Mouse (Mus musculus) forebrain, embryonic 13.5 days (tissue): Measurements from ENCODE around the gene Slc7a10. TPM values are rescaled to one million over a fixed set of nuclear protein-coding genes. Genes with fewer than 3 reads are reported as not detected.
"Not testable (repeated sequence)": the region's sequence is repeated elsewhere in the genome, so short reads cannot be mapped to it uniquely, and the experiment has no call there.

ENCODE experiments used
- ATAC-seq: fragments of 200-750 bp; cut with Nextera tagmentation; 2 replicates; pipeline ENCODE4 v1.8.0; 2017
- H3K27ac ChIP-seq: fragments of 300-500 bp; sonication (generic); 2 replicates; pipeline ENCODE4 v1.5.1; 2015; ENCODE audit warnings: inconsistent platforms, mild to moderate bottlenecking, moderate library complexity
- H3K27me3 ChIP-seq: fragments of 300-500 bp; sonication (generic); 2 replicates; pipeline ENCODE4 v1.6.1; 2015; ENCODE audit warnings: mild to moderate bottlenecking, inconsistent platforms
- H3K36me3 ChIP-seq: fragments of 300-500 bp; sonication (generic); 2 replicates; pipeline ENCODE4 v1.6.1; 2015; ENCODE audit warnings: mild to moderate bottlenecking, inconsistent platforms; ENCODE audit not compliant: poor library complexity, severe bottlenecking
- H3K4me1 ChIP-seq: fragments of 300-500 bp; sonication (generic); 2 replicates; pipeline ENCODE4 v1.6.1; 2015; ENCODE audit warnings: inconsistent platforms
- H3K4me2 ChIP-seq: fragments of 300-500 bp; sonication (generic); 2 replicates; pipeline ENCODE4 v1.6.1; 2015; ENCODE audit warnings: inconsistent platforms, mild to moderate bottlenecking, moderate library complexity
- H3K4me3 ChIP-seq: fragments of 300-500 bp; sonication (generic); 2 replicates; pipeline ENCODE4 v1.5.1; 2015; ENCODE audit warnings: mild to moderate bottlenecking, inconsistent platforms
- H3K9ac ChIP-seq: fragments of 300-500 bp; sonication (generic); 2 replicates; pipeline ENCODE4 v1.6.1; 2015; ENCODE audit warnings: mild to moderate bottlenecking, inconsistent platforms
- H3K9me3 ChIP-seq: fragments of 300-500 bp; sonication (generic); replicated peaks from 2 replicates; pipeline ENCODE4 v1.6.1; 2016; ENCODE audit warnings: inconsistent platforms
- WGBS: fragments of 180-500 bp; shearing (Covaris S2); methylation state at CpG from one replicate; pipeline ENCODE4 v1.1.7; 2015; 5-methylcytosine and 5-hydroxymethylcytosine counted together
- polyA plus RNA-seq: library from polyadenylated mRNA; unstranded; fragments of >200 nt; fragmentation: Nextera tagmentation; extraction: Ambion mirVana; gene quantifications from 2 replicates; pipeline ENCODE4 v1.2.1, GENCODE M21; 2015

The Slc7a10 gene
- polyA plus RNA-seq, 1 experiment from 2014 or later, result 2.5 TPM

DNA sequence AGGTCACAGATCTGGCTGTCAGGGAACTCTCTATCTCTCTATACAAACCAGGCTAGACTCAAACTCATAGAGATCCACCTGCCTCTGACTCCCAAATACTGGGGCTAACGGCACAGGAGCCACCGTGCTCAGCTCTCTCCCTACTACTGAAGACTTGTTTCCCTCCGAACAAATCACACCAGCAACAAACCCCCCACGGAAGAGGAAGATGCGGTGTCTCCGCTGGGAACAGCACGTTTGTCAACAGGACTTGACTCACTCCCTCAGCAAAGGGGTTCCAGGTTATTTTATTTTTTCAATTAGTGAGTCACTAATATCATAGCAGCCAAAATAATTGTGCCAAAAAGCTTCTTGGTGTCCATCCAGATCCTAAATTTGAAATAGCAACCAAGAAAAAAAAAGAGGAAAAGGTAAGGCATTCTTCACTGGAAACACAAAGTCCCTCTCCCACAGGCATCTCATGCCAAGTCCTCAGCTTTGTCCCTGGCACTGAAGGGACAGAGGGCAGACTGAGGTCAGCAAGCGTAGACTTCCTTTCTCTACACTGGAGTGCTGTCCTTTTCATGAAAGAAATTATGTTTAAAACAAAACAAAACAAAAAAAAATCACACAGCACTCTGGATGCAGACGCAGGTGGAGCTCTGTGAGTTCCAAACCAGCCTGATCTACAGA, 34.6 kb downstream of the Slc7a10 start:
- H3K4me1 ChIP-seq, result peaks cover 3% of the 10 kb centered on the region; the same call in 1 of the 2 replicates
- no peaks in the 10 kb centered on the region for H3K9me3 ChIP-seq
- no peak overlapping the region for H3K9ac ChIP-seq
- H3K4me2 ChIP-seq, result no peak overlapping the region
- H3K4me3 ChIP-seq, result no peak overlapping the region
- no peaks in the 10 kb centered on the region for H3K36me3 ChIP-seq
- WGBS, result 80% methylated on average over 9 of the region's 9 CpGs
- no peak overlapping the region for H3K27ac ChIP-seq
- ATAC-seq, result no peak
- H3K27me3 ChIP-seq, result no peaks in the 10 kb centered on the region

DNA sequence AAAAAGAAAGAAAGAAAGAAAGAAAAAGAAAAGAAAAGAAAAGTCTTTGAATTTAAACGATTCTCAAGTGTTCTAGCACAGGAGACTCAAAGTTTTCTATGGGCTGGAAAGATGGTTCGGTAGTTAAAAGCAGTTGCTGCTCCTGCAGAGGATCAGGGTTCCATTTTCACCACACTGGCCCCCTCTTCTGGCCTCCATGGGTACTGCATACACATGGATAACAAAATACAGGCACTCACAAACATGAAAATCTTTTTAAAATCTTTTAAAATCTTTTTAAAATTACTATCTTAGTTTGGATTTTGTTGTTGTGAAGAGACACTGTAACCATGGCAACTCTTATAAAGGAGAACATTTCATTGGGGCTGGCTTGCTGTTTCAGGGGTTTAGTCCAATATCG, 44.1 kb downstream of the Slc7a10 start:
- H3K36me3 ChIP-seq, result no peaks in the 10 kb centered on the region
- H3K9me3 ChIP-seq, result no peaks in the 10 kb centered on the region
- no peak overlapping the region for H3K4me3 ChIP-seq
- no peaks in the 10 kb centered on the region for H3K27me3 ChIP-seq
- no peaks in the 10 kb centered on the region; the same call in 1 of the 2 replicates for H3K4me1 ChIP-seq
- no peak for ATAC-seq
- H3K4me2 ChIP-seq, result no peak overlapping the region
- no peak overlapping the region for H3K27ac ChIP-seq
- H3K9ac ChIP-seq, result no peak overlapping the region
- 81% methylated on average over 3 of the region's 3 CpGs for WGBS

DNA sequence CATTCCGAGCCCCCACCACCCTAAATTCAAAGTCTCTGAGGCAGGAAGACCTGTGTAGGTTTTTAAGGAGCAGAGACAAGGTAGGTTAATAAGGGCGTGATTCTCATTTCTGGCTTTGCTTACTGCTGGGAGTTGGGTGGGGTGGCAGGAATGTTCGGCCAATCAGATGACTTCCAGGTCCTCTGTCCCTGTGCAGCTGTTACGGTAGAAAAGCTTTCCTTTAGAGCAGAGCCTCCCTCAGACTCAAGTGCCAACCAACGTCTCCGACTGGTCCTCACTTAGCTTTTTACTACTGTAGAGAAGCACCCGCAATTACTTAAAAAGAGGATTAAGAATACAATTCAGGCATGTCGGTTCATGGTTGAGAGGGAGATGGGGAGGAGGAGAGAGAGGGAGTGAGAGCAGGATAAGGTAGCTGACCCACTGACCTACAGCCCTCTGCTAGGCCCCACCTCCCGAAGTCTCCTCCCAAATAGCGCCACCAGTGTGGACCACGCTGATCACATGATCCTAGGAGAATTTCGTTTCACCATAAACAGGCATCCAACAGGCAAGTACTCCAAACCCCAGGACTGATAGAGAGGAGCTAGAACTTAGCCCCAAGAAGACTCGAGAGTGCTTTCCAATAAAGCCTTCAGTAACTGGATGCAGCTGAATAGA, 46.7 kb downstream of the Slc7a10 start:
- no peak overlapping the region for H3K4me3 ChIP-seq
- ATAC-seq, result no peak
- 28% methylated on average over 13 of the region's 13 CpGs for WGBS
- H3K9ac ChIP-seq, result no peak overlapping the region
- no peaks in the 10 kb centered on the region for H3K27me3 ChIP-seq
- H3K36me3 ChIP-seq, result no peaks in the 10 kb centered on the region
- H3K27ac ChIP-seq, result no peak overlapping the region
- H3K9me3 ChIP-seq, result no peaks in the 10 kb centered on the region
- no peak overlapping the region for H3K4me2 ChIP-seq
- peaks cover 8% of the 10 kb centered on the region; the same call in 1 of the 2 replicates for H3K4me1 ChIP-seq

DNA sequence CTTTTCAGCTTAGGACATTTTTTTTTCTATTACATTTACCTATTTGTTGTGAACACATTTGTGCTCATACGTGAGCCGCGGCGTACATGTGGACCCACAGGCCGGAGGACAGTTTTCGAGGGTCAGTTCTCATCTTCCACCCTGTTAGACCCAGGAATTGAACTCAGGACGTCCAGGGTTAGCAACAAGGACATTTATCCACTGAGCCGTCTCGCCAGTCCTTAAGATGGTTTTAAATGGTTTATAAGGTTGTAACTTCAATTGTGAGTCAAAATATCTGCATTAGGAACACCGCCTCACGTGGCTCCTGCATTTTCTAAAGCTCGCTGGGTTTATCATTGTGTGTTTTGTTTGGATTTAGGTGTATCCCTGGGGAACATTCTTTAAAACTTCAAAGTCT, 47.7 kb downstream of the Slc7a10 start:
- Histone ChIP-seq H3K36me3 (no peaks in the 10 kb centered on the region), H3K27ac (peak overlapping the region; percentile 91), H3K9ac (peak overlapping the region; percentile 73), H3K4me2 (peak overlapping the region; percentile 58), H3K4me3 (peak overlapping the region; percentile 60), H3K9me3 (no peaks in the 10 kb centered on the region), H3K4me1 (peaks cover 8% of the 10 kb centered on the region; the same call in 1 of the 2 replicates), H3K27me3 (no peaks in the 10 kb centered on the region)
- WGBS, result 45% methylated on average over 12 of the region's 12 CpGs
- no peak for ATAC-seq

DNA sequence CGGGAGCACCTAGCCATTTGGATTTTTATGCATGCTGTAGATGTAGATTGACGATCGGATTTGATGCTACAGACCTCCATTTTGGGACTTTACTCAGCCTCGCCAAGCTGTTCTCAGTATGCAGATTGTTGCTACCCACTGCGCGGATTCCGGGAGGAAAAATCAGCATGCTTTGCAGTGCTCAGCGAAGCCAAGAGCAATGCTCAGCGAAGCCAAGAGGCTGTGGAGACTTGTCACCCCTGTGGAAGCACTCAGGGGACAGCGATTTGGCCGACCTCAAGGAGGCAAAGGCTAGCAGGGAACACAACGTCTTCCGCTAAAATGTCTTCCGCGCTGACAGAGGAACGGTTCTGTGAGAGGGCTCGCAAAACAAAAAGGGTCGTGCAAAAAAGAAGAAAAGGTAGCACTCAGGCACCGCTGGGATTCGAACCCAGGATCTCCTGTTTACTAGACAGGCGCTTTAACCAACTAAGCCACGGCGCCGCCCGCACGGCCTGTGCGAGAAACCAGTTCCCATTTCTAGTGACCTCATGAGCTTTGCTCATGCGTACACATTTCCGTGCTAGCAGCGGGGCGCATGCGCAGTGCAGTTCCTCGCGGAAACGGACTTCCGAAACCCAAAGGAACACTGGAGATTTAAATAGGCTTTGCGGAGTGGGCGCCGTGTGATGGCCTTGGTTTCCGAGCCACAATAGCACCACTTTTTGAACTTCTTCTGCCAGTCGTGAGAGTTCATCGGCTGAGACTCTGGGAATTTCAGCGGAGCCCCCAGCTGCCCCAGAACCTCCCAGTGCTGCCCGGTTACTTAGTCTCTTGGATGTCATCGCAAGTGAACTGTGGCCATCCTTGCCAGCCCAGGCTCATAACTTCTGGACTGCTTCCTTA, 48.4 kb downstream of the Slc7a10 start:
- under 1% methylated on average over 45 of the region's 45 CpGs for WGBS
- Histone ChIP-seq H3K9me3 (no peaks in the 10 kb centered on the region), H3K36me3 (no peaks in the 10 kb centered on the region), H3K27ac (peak overlapping the region; percentile 91), H3K4me2 (peak overlapping the region; percentile 58), H3K4me1 (peaks cover 8% of the 10 kb centered on the region; the same call in 1 of the 2 replicates), H3K4me3 (peak overlapping the region; percentile 60), H3K9ac (peak overlapping the region; percentile 73), H3K27me3 (no peaks in the 10 kb centered on the region)
- peak; percentile 95 for ATAC-seq

DNA sequence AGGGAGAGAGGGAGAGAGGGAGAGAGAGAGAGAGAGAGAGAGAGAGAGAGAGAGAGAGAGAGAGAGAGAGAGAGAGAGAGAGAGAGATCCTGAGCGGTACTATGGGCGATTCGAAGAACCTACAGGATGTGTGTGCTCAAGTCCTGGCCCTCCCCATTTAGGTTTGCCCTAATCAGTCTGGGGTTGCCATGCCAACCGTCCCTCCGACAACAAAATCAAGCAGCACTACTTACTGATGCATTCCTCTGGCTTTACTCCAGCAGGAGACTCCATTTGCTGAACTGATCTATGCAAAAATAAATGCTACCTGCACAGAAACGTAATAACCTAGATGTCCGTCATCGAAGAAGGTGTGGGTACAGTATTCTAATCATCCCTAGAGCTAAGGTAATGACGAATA, 49.1 kb downstream of the Slc7a10 start:
- H3K27me3 ChIP-seq, result no peaks in the 10 kb centered on the region
- no peaks in the 10 kb centered on the region for H3K9me3 ChIP-seq
- 14% methylated on average over 9 of the region's 9 CpGs for WGBS
- H3K4me1 ChIP-seq, result peaks cover 8% of the 10 kb centered on the region; the same call in 1 of the 2 replicates
- peak overlapping the region; percentile 58 for H3K4me2 ChIP-seq
- H3K27ac ChIP-seq, result peak overlapping the region; percentile 69
- peak overlapping the region; percentile 60 for H3K9ac ChIP-seq
- peak overlapping the region; percentile 60 for H3K4me3 ChIP-seq
- ATAC-seq, result peak; percentile 82
- no peaks in the 10 kb centered on the region for H3K36me3 ChIP-seq

DNA sequence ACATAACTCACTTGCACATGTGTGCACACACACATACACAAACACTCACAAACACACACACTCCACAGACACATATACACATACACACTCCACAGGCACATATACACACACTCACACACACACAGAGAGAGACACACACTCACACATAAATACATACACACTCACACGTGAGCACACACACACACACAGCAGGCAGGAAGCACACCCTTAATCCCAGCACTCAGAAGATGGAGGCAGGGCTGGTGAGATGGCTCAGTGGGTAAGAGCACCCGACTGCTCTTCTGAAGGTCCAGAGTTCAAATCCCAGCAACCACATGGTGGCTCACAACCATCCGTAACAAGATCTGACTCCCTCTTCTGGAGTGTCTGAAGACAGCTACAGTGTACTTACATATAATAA, 51.8 kb downstream of the Slc7a10 start:
- not testable (repeated sequence) for H3K36me3 ChIP-seq, H3K9me3 ChIP-seq, H3K4me1 ChIP-seq, H3K4me3 ChIP-seq, H3K27me3 ChIP-seq, H3K27ac ChIP-seq, H3K9ac ChIP-seq, H3K4me2 ChIP-seq, ATAC-seq
- 81% methylated on average over 3 of the region's 3 CpGs for WGBS

Other genes with a start within 250 kb of the Slc7a10 start
- 60.8 and 61.7 TPM in 2 replicates for gene Cebpg, start 129.8 kb upstream of the Slc7a10 start, polyA plus RNA-seq
- gene Cebpa, start 67.1 kb upstream of the Slc7a10 start, polyA plus RNA-seq, result 0.24 and 0.35 TPM in 2 replicates
- 23.7 and 24.1 TPM in 2 replicates for gene Lrp3, start 29.1 kb downstream of the Slc7a10 start, polyA plus RNA-seq
- gene Gpatch1, start 132.1 kb downstream of the Slc7a10 start, polyA plus RNA-seq, result 19.3 and 19.5 TPM in 2 replicates
- gene Rhpn2, start 147.8 kb downstream of the Slc7a10 start, polyA plus RNA-seq, result 1.1 and 1.3 TPM in 2 replicates
- gene Faap24, start 210.5 kb downstream of the Slc7a10 start, polyA plus RNA-seq, result 27.8 and 28.2 TPM in 2 replicates
- gene Cep89, start 210.7 kb downstream of the Slc7a10 start, polyA plus RNA-seq, result 50.6 and 52.3 TPM in 2 replicates